Mouse (Mus musculus) olfactory bulb, adult 2 months (tissue): ENCODE data around the gene Fam83f.
A peak's percentile ranks its signal among the peaks of the same experiment; 100 is the strongest.

Experiments used
- CTCF ChIP-seq: fragments of 200-500 bp; IDR thresholded peaks from 2 replicates; pipeline ENCODE4 v1.5.1; 2012; ENCODE audit warnings: low read depth, mild to moderate bottlenecking, low read length, moderate library complexity; ENCODE audit not compliant: insufficient read depth
- POLR2A ChIP-seq: fragments of 200-500 bp; IDR thresholded peaks from 2 replicates; pipeline ENCODE4 v1.6.1; 2012; ENCODE audit warnings: mild to moderate bottlenecking, low read depth, low read length, moderate library complexity; ENCODE audit not compliant: insufficient read depth

GRCm38 (mm10) chr15:80711401-80712151 lies 39.9 kb downstream of the Fam83f start:
- TF ChIP-seq POLR2A (0 out of 2 replicates have a peak, but pooled peaks have one; percentile 29), CTCF (no peak)
